Mouse (Mus musculus): ENCODE measurements around the gene Gnb5. TPM values are rescaled to one million over a fixed set of nuclear protein-coding genes. Genes with fewer than 3 reads are reported as not detected.
"Not testable (repeated sequence)": the region's sequence is repeated elsewhere in the genome, so short reads cannot be mapped to it uniquely, and the experiment has no call there.

Gene Gnb5
- polyA plus RNA-seq, 1 experiment from 2014 or later, result 83.9 TPM

DNA sequence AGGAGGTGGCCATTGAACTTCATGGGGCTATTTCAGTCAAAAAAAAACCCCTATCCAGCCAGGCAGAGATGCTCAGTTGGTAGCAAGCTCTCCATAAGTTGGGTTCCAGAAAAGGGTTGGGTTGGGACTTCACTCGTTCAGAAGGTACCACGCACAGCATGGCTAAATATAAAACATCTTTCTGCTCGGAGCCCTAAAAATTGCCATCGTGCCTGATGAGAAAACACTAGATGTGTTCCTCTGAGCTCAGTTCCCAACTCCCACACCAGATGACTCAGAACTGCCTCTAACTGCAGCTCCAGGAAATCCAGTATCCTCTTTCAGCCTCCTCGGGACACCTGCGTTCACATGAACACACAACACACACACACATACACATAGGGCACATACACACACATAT, 31.9 kb downstream of the Gnb5 start:
- no peaks in the 10 kb centered on the region for H3K9me3 ChIP-seq
- no peaks in the 10 kb centered on the region for H3K27me3 ChIP-seq
- no peaks in the 10 kb centered on the region for H3K4me1 ChIP-seq (replicated peaks)
- H3K4me3 ChIP-seq, result no peak overlapping the region
- WGBS, result 89% methylated on average over 6 of the region's 6 CpGs
- no peak for ATAC-seq (ENCODE audit: low FRiP score, low read depth)
- H3K4me2 ChIP-seq, result no peak overlapping the region
- no peak overlapping the region for H3K27ac ChIP-seq (replicated peaks)
- H3K36me3 ChIP-seq, result peaks cover 80% of the 10 kb centered on the region
- no peak overlapping the region for H3K9ac ChIP-seq

GRCm38 (mm10) chr9:75342433-75342832, 36.3 kb downstream of the Gnb5 start:
- 89% methylated on average over 4 of the region's 4 CpGs for WGBS
- H3K36me3 ChIP-seq, result peaks cover 66% of the 10 kb centered on the region
- H3K9ac ChIP-seq, result no peak overlapping the region
- H3K4me2 ChIP-seq, result no peak overlapping the region
- no peak overlapping the region for H3K4me3 ChIP-seq
- no peaks in the 10 kb centered on the region for H3K4me1 ChIP-seq (replicated peaks)
- no peaks in the 10 kb centered on the region for H3K9me3 ChIP-seq
- no peak for ATAC-seq (ENCODE audit: low FRiP score, low read depth)
- H3K27ac ChIP-seq (replicated peaks), result no peak overlapping the region
- no peaks in the 10 kb centered on the region for H3K27me3 ChIP-seq

DNA sequence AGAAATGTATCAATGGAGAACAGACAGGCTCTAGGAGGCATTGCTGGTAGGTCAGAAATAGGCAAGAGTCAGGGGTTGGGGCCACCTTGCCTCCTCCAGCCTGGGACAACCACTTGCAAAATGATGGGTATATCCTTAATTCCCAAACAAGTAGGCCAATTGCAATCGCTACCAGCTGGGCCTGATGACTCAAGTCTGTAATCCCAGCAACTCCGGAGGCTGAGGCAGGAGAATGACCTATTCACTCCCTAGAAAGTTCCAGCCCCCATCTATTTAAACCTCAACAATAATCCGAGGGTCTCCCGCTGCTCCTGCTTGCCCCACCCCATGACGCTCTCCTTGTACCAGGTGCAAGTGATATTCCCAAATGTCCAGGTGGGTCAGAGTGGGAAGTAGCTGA, 41.4 kb downstream of the Gnb5 start, which contains the start of gene Bcl2l10:
Bcl2l10 (plus strand) TSS at position 301 of the 400 bp plus-strand sequence.
- Histone ChIP-seq H3K27ac (replicated peaks) (no peak within 1 kb of the TSS), H3K4me3 (no peak within 1 kb of the TSS), H3K36me3 (peaks cover 22% of the 10 kb centered on the region), H3K27me3 (no peaks in the 10 kb centered on the region), H3K9me3 (no peaks in the 10 kb centered on the region), H3K9ac (no peak within 1 kb of the TSS), H3K4me1 (replicated peaks) (no peaks in the 10 kb centered on the region), H3K4me2 (no peak within 1 kb of the TSS)
- no peak for ATAC-seq (ENCODE audit: low FRiP score, low read depth)
- 92% methylated on average over 5 of the region's 5 CpGs for WGBS

DNA sequence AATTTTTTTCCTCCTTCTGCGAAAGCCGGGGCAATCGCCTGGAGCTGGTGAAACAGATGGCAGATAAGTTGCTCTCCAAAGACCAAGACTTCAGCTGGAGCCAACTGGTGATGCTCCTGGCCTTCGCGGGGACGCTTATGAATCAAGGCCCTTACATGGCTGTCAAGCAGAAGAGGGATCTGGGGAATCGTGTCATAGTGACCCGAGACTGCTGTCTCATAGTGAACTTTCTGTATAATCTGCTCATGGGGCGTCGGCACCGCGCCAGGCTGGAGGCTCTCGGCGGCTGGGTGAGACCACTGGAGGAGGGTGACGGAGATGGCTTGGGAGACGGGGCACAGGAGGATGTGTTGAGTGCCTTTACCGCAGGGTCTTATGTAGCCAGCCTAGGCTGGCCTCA, 42.0 kb downstream of the Gnb5 start:
- Histone ChIP-seq H3K4me3 (no peak overlapping the region), H3K27me3 (no peaks in the 10 kb centered on the region), H3K9me3 (no peaks in the 10 kb centered on the region), H3K36me3 (peaks cover 16% of the 10 kb centered on the region), H3K9ac (no peak overlapping the region), H3K4me2 (no peak overlapping the region), H3K4me1 (replicated peaks) (no peaks in the 10 kb centered on the region), H3K27ac (replicated peaks) (no peak overlapping the region)
- 93% methylated on average over 17 of the region's 17 CpGs for WGBS
- no peak for ATAC-seq (ENCODE audit: low FRiP score, low read depth)

GRCm38 (mm10) chr9:75348641-75349040, 42.6 kb downstream of the Gnb5 start:
- no peak overlapping the region for H3K27ac ChIP-seq (replicated peaks)
- no peak overlapping the region for H3K4me3 ChIP-seq
- H3K4me1 ChIP-seq (replicated peaks), result no peaks in the 10 kb centered on the region
- ATAC-seq (ENCODE audit: low FRiP score, low read depth), result no peak
- WGBS, result 75% methylated on average over 3 of the region's 3 CpGs
- no peaks in the 10 kb centered on the region for H3K27me3 ChIP-seq
- peaks cover 14% of the 10 kb centered on the region; the same call in 1 of the 2 replicates for H3K36me3 ChIP-seq
- no peak overlapping the region for H3K9ac ChIP-seq
- no peaks in the 10 kb centered on the region for H3K9me3 ChIP-seq
- H3K4me2 ChIP-seq, result no peak overlapping the region

DNA sequence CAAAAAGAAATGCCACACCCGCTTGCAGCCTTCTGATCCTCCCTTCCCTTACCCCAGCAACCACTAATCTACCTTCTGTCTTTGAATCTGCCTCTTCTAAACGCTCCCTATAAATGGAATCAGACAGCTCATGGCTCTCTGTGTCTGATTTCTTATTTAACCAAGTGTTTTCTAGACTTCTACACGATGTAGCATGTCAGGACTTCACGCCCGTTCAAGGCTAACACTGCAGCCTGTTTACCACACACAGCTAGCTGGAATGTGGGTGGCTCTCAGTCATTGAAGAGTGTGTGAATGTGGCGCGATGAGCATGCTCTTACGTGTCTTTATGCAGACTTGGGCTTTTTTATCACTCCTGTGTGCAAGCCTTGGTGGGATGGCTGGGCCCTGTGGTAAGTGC, 47.0 kb downstream of the Gnb5 start:
- ATAC-seq (ENCODE audit: low FRiP score, low read depth), result no peak
- H3K36me3 ChIP-seq, result no peaks in the 10 kb centered on the region
- no peak overlapping the region for H3K27ac ChIP-seq (replicated peaks)
- 81% methylated on average over 8 of the region's 8 CpGs for WGBS
- H3K27me3 ChIP-seq, result no peaks in the 10 kb centered on the region
- H3K9me3 ChIP-seq, result no peaks in the 10 kb centered on the region
- H3K4me2 ChIP-seq, result no peak overlapping the region
- H3K9ac ChIP-seq, result no peak overlapping the region
- no peak overlapping the region for H3K4me3 ChIP-seq
- H3K4me1 ChIP-seq (replicated peaks), result no peaks in the 10 kb centered on the region

DNA sequence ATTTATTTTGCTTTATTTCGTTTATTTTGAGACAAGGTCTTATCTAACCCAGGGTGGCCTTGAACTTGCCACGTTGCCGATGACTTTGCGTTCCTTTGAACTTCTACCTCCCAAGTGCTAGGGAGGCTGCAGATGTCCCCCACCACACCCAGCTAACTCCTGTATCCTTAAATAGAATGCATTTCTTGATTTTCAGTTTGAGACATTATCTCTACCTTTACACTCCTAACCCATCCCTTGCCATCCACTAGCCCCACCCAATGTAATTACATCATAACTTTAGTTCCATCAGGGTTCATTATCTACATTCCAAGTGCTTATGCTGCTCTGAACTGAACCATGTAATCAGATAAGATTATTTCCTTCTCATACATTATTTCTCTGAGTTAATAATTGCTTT, 49.7 kb downstream of the Gnb5 start:
- Histone ChIP-seq H3K4me3 (no peak overlapping the region), H3K4me1 (replicated peaks) (no peaks in the 10 kb centered on the region), H3K9me3 (no peaks in the 10 kb centered on the region), H3K27me3 (no peaks in the 10 kb centered on the region), H3K36me3 (no peaks in the 10 kb centered on the region), H3K27ac (replicated peaks) (no peak overlapping the region), H3K4me2 (no peak overlapping the region), H3K9ac (no peak overlapping the region)
- no peak for ATAC-seq (ENCODE audit: low FRiP score, low read depth)
- WGBS, result 94% methylated on average over 4 of the region's 4 CpGs

DNA sequence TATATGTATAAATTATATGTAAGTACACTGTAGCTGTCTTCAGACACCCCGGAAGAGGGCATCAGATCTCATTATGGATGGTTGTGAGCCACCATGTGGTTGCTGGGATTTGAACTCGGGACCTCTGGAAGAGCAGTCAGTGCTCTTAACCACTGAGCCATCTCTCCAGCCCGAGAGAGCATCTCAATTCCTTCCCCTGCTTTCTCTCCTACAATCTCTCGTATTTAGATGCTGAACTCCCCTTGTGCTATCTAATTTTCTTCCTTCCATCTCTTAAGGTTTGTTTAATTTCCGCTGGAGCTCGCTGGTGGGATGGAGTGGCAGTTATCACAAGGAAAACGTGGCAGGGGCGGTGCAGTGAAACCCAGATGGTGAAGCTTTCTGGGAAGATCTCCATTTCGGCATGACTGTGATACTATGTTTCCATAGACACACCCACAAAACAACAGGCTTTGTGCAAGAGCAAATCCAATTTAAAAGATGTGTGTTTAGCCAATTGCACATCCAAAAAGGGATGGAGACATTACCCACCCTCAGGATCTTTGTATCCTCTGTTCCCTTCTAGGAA, 51.1 kb downstream of the Gnb5 start:
- Histone ChIP-seq H3K4me2 (no peak overlapping the region), H3K9ac (no peak overlapping the region), H3K4me1 (replicated peaks) (no peaks in the 10 kb centered on the region), H3K9me3 (no peaks in the 10 kb centered on the region), H3K36me3 (no peaks in the 10 kb centered on the region), H3K27ac (replicated peaks) (no peak overlapping the region), H3K4me3 (no peak overlapping the region), H3K27me3 (no peaks in the 10 kb centered on the region)
- no peak for ATAC-seq (ENCODE audit: low FRiP score, low read depth)
- 84% methylated on average over 9 of the region's 9 CpGs for WGBS

GRCm38 (mm10) chr9:75361699-75362098, 55.6 kb downstream of the Gnb5 start:
- no peak for ATAC-seq (ENCODE audit: low FRiP score, low read depth)
- Histone ChIP-seq H3K4me3 (no peak overlapping the region), H3K36me3 (no peaks in the 10 kb centered on the region), H3K27ac (replicated peaks) (no peak overlapping the region), H3K9ac (no peak overlapping the region), H3K27me3 (no peaks in the 10 kb centered on the region), H3K4me2 (no peak overlapping the region), H3K9me3 (no peaks in the 10 kb centered on the region), H3K4me1 (replicated peaks) (no peaks in the 10 kb centered on the region)
- WGBS, result 36% methylated on average over 5 of the region's 5 CpGs

GRCm38 (mm10) chr9:75362201-75362600, 56.1 kb downstream of the Gnb5 start:
- Histone ChIP-seq H3K27ac (replicated peaks) (no peak overlapping the region), H3K27me3 (no peaks in the 10 kb centered on the region), H3K4me2 (no peak overlapping the region), H3K9me3 (no peaks in the 10 kb centered on the region), H3K9ac (no peak overlapping the region), H3K36me3 (no peaks in the 10 kb centered on the region), H3K4me3 (no peak overlapping the region), H3K4me1 (replicated peaks) (no peaks in the 10 kb centered on the region)
- 91% methylated on average over 4 of the region's 4 CpGs for WGBS
- ATAC-seq (ENCODE audit: low FRiP score, low read depth), result no peak

- Histone ChIP-seq H3K36me3 (no peaks in the 10 kb centered on the region), H3K27me3 (no peaks in the 10 kb centered on the region), H3K9ac (no peak overlapping the region), H3K4me1 (replicated peaks) (no peaks in the 10 kb centered on the region), H3K4me3 (no peak overlapping the region), H3K27ac (replicated peaks) (no peak overlapping the region), H3K4me2 (no peak overlapping the region), H3K9me3 (no peaks in the 10 kb centered on the region)
- WGBS, result 83% methylated on average over 5 of the region's 5 CpGs
- no peak for ATAC-seq (ENCODE audit: low FRiP score, low read depth)
These were observed 56.9 kb downstream of the Gnb5 start for GRCm38 (mm10) chr9:75363001-75363400.

GRCm38 (mm10) chr9:75363702-75364101, 57.6 kb downstream of the Gnb5 start:
- not testable (repeated sequence) for H3K4me1 ChIP-seq (replicated peaks); H3K4me3 ChIP-seq; H3K27me3 ChIP-seq; ATAC-seq (ENCODE audit: low FRiP score, low read depth); H3K27ac ChIP-seq (replicated peaks); H3K36me3 ChIP-seq; H3K4me2 ChIP-seq; H3K9ac ChIP-seq; H3K9me3 ChIP-seq
- 72% methylated on average over 7 of the region's 7 CpGs for WGBS

DNA sequence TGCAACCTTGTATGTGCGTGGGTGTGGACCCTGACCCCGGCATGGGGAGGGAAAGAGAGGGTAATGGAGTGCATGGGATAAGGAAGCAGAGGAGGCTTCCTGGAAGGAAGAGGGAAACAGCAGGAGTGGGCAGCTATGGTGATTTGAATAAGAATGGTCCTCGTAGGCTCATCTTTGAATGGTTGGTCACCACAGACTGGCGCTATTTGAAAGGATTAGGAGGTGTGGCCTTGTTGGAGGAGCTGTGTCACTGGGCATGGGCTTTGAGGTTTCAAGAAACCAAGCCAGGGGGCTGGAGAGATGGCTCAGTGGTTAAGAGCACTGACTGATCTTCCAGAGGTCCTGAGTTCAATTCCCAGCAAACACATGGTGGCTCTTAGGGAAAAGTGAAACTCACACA, 59.1 kb downstream of the Gnb5 start:
- no peaks in the 10 kb centered on the region; the same call in 1 of the 2 replicates for H3K9me3 ChIP-seq
- H3K4me2 ChIP-seq, result no peak overlapping the region
- no peak for ATAC-seq (ENCODE audit: low FRiP score, low read depth)
- H3K36me3 ChIP-seq, result no peaks in the 10 kb centered on the region
- H3K4me3 ChIP-seq, result no peak overlapping the region
- H3K27ac ChIP-seq (replicated peaks), result no peak overlapping the region
- H3K27me3 ChIP-seq, result no peaks in the 10 kb centered on the region
- H3K4me1 ChIP-seq (replicated peaks), result no peaks in the 10 kb centered on the region
- H3K9ac ChIP-seq, result no peak overlapping the region
- WGBS, result 76% methylated on average over 4 of the region's 4 CpGs

All from hindbrain, embryonic 15.5 days (tissue).